ENCODE assay signal across 14 mouse cellular contexts in genomic region chr19:58878560-58878959, GRCm38 (mm10).
DNase-seq lines count a peak whose midpoint lies in the region; ATAC-seq and TF ChIP-seq lines count a peak whose summit lies in the region.
"Had no signal": no experiment of that assay in that cellular context is flagged by ENCODE, and none has a peak within 500 bp of the region (broad histone marks: within the 10 kb centered on the region; RNA-seq: fewer than 3 reads in every experiment).

No protein-coding gene starts in this region.

- no peak for TF ChIP-seq CTCF in lung, adult 2 months (IDR thresholded peaks at IDR 0.05; ENCODE audit: insufficient read depth, low read length)
- no peak for TF ChIP-seq CTCF in Patski (IDR thresholded peaks at IDR 0.05)

- H3K4me2 ChIP-seq in heart, embryonic 14.5 days (ENCODE audit: low read length): no peak overlapping the region
- H3K4me2 ChIP-seq: midbrain, embryonic 12.5 days; neural tube, embryonic 12.5 days had no signal

- in situ Hi-C loops in Patski (cut with MboI; ENCODE audit: low pct_unique_long_range_greater_than_20kb): no loop called here

- 0 out of 2 replicates have a peak, but pooled peaks cover 4% of the 10 kb centered on the region for H3K9me3 ChIP-seq in heart, embryonic 14.5 days (ENCODE audit: control insufficient read depth, low read length)
- H3K9me3 ChIP-seq: midbrain, embryonic 12.5 days; neural tube, embryonic 12.5 days had no signal

- ATAC-seq in heart, embryonic 14.5 days (ENCODE audit: insufficient number of reproducible peaks, insufficient read depth, low FRiP score, low read depth): 0 out of 2 replicates have a peak, but pooled peaks have one; percentile 27
- ATAC-seq in Patski: peak; percentile 22
- ATAC-seq: liver, postnatal 0 days had no signal

- 61% methylated on average over 2 of the region's 2 CpGs for WGBS in heart, embryonic 14.5 days
- WGBS in lung, adult 2 months: 69% methylated on average over 2 of the region's 2 CpGs

- POLR2A ChIA-PET in Patski (lab: Charles Lee): no interaction called here

- H3K36me3 ChIP-seq in heart, embryonic 14.5 days (ENCODE audit: control insufficient read depth, insufficient read depth, low read length): no peaks in the 10 kb centered on the region
- H3K36me3 ChIP-seq: midbrain, embryonic 12.5 days; neural tube, embryonic 12.5 days had no signal

- no peak overlapping the region for H3K4me3 ChIP-seq in heart, embryonic 14.5 days (ENCODE audit: control insufficient read depth in 1 of 2, insufficient read depth in 1 of 2, low read depth in 1 of 2, low read length in 2 of 2)
- H3K4me3 ChIP-seq in lung, adult 2 months (replicated peaks; ENCODE audit: extremely low read depth, low read depth, low read length): no peak overlapping the region
- H3K4me3 ChIP-seq: erythroblast, embryonic 14.5 days; midbrain, embryonic 12.5 days; neural tube, embryonic 12.5 days had no signal

- DNase-seq in heart, adult 8-10 months (ENCODE audit: low spot score): no peak
- DNase-seq in lung, adult 18-20 months: peak; percentile 45 to 56
- no peak for DNase-seq in lung, adult 2 months
- DNase-seq in Patski (ENCODE audit: low read depth, low spot score): no peak
- peak; percentile 31 for DNase-seq in lung, postnatal 25 days (ENCODE audit: low spot score)
- no peak for DNase-seq in embryo, embryonic 10 days (ENCODE audit: low spot score)
- no peak for DNase-seq in urinary bladder, postnatal 4 days (ENCODE audit: low spot score in 2 of 2)
- DNase-seq: cerebellum, adult 8-10 months; gastrocnemius, postnatal 36 days; liver, postnatal 0 days had no signal

- no peak for TF ChIP-seq POLR2A in lung, adult 2 months (IDR thresholded peaks at IDR 0.05; ENCODE audit: borderline replicate concordance, extremely low read depth, low read depth, low read length)

- no peak overlapping the region for H3K27ac ChIP-seq in heart, embryonic 14.5 days (replicated peaks in 1 of 2; ENCODE audit: control insufficient read depth in 1 of 2, insufficient read depth in 1 of 2, low read depth in 2 of 2, low read length in 2 of 2)
- H3K27ac ChIP-seq: midbrain, embryonic 12.5 days; neural tube, embryonic 12.5 days had no signal

- CTCF ChIA-PET in Patski (lab: Charles Lee): no interaction called here

- H3K9ac ChIP-seq in heart, embryonic 14.5 days (ENCODE audit: low read length): no peak overlapping the region
- H3K9ac ChIP-seq: liver, postnatal 0 days; midbrain, embryonic 12.5 days; neural tube, embryonic 12.5 days had no signal

- H3K4me1 ChIP-seq in heart, embryonic 14.5 days (ENCODE audit: control insufficient read depth in 2 of 2, insufficient read depth in 2 of 2, low read length in 2 of 2): peaks cover 20 to 24% of the 10 kb centered on the region in 2 experiments
- 0 out of 2 replicates have a peak, but pooled peaks cover 2% of the 10 kb centered on the region for H3K4me1 ChIP-seq in lung, adult 2 months (ENCODE audit: control insufficient read depth, insufficient read depth, low read length)
- H3K4me1 ChIP-seq: midbrain, embryonic 12.5 days; neural tube, embryonic 12.5 days had no signal

- H3K27me3 ChIP-seq in heart, embryonic 14.5 days (ENCODE audit: control insufficient read depth, insufficient read depth, low read length): no peaks in the 10 kb centered on the region
- H3K27me3 ChIP-seq in Patski: no peaks in the 10 kb centered on the region
- H3K27me3 ChIP-seq: midbrain, embryonic 12.5 days; neural tube, embryonic 12.5 days had no signal

Comparison
In these comparisons a context has a peak if more than half of its experiments do, and no peak if none do; other contexts are left out.
1. DNase-seq: peak in lung, adult 18-20 months (2 of 2) and lung, postnatal 25 days (single experiment); none in heart, adult 8-10 months (single experiment), lung, adult 2 months (single experiment), Patski (single experiment), embryo, embryonic 10 days (single experiment) and urinary bladder, postnatal 4 days (0 of 2).